Mouse (Mus musculus) stomach, embryonic 14.5 days (tissue): ENCODE data around the gene Gm10775. TPM values are rescaled to one million over a fixed set of nuclear protein-coding genes. Genes with fewer than 3 reads are reported as not detected.

Experiments used
- polyA plus RNA-seq: library from polyadenylated mRNA; unstranded; fragments of >200 nt; fragmentation: Nextera tagmentation; extraction: Ambion mirVana; gene quantifications from 2 replicates; pipeline ENCODE4 v1.2.1, GENCODE M21; 2014

Gene Gm10775
- polyA plus RNA-seq, 1 experiment from 2014 or later, result not detected

Other genes with a start within 250 kb of the Gm10775 start
- not detected in 2 replicates for gene Spata31d1c, start 226.5 kb upstream of the Gm10775 start, polyA plus RNA-seq
- not detected in 2 replicates for gene Prss47, start 206.8 kb upstream of the Gm10775 start, polyA plus RNA-seq
- 56.2 and 62.3 TPM in 2 replicates for gene Mfsd14b, start 146.6 kb upstream of the Gm10775 start, polyA plus RNA-seq
- not detected in 2 replicates for gene Olfr465-ps1, start 121.5 kb upstream of the Gm10775 start, polyA plus RNA-seq
- not detected in 2 replicates for gene Olfr466, start 109.3 kb upstream of the Gm10775 start, polyA plus RNA-seq
- not detected in 2 replicates for gene Nlrp4f, start 53.6 kb upstream of the Gm10775 start, polyA plus RNA-seq
- gene Zfp369, start 19.3 kb downstream of the Gm10775 start, polyA plus RNA-seq, result 22.0 and 23.3 TPM in 2 replicates